Mouse (Mus musculus): ENCODE data around the gene Spink4. TPM values are rescaled to one million over a fixed set of nuclear protein-coding genes. Genes with fewer than 3 reads are reported as not detected.

Gene Spink4
- polyA plus RNA-seq, 1 experiment from 2014 or later = 12.1 TPM

GRCm38 (mm10) chr4:40943651-40944050, 23.8 kb downstream of the Spink4 start:
- H3K27ac ChIP-seq (replicated peaks in 1 of 2; ENCODE audit: control insufficient read depth in 1 of 2, insufficient read depth in 1 of 2, low read depth in 2 of 2, low read length in 2 of 2) = no peak overlapping the region
- 97% methylated on average over 5 of the region's 5 CpGs for WGBS
- ATAC-seq (ENCODE audit: insufficient number of reproducible peaks, insufficient read depth, low FRiP score, low read depth) = no peak
- H3K36me3 ChIP-seq (ENCODE audit: control insufficient read depth, insufficient read depth, low read length) = peaks cover 75% of the 10 kb centered on the region
- H3K27me3 ChIP-seq (ENCODE audit: control insufficient read depth, insufficient read depth, low read length) = no peaks in the 10 kb centered on the region
- peaks cover 8% of the 10 kb centered on the region for H3K9me3 ChIP-seq (ENCODE audit: control insufficient read depth, low read length)
- peaks cover 2 to 14% of the 10 kb centered on the region in 2 experiments; a peak in 3 of 4 replicates for H3K4me1 ChIP-seq (ENCODE audit: control insufficient read depth in 2 of 2, insufficient read depth in 2 of 2, low read length in 2 of 2)
- no peak overlapping the region for H3K4me3 ChIP-seq (ENCODE audit: control insufficient read depth in 1 of 2, insufficient read depth in 1 of 2, low read depth in 1 of 2, low read length in 2 of 2)
- no peak overlapping the region for H3K9ac ChIP-seq (ENCODE audit: low read length)
- no peak overlapping the region for H3K4me2 ChIP-seq (ENCODE audit: low read length)

GRCm38 (mm10) chr4:40946516-40947121, 26.8 kb downstream of the Spink4 start:
- no peak for ATAC-seq (ENCODE audit: insufficient number of reproducible peaks, insufficient read depth, low FRiP score, low read depth)
- Histone ChIP-seq H3K27ac (replicated peaks in 1 of 2; ENCODE audit: control insufficient read depth in 1 of 2, insufficient read depth in 1 of 2, low read depth in 2 of 2, low read length in 2 of 2) (no peak overlapping the region), H3K27me3 (ENCODE audit: control insufficient read depth, insufficient read depth, low read length) (no peaks in the 10 kb centered on the region), H3K4me3 (ENCODE audit: control insufficient read depth in 1 of 2, insufficient read depth in 1 of 2, low read depth in 1 of 2, low read length in 2 of 2) (peak overlapping the region; percentile 69 to 87; a peak in 3 of 4 replicates), H3K4me2 (ENCODE audit: low read length) (peak overlapping the region; percentile 82), H3K9ac (ENCODE audit: low read length) (peak overlapping the region; percentile 93), H3K4me1 (ENCODE audit: control insufficient read depth in 2 of 2, insufficient read depth in 2 of 2, low read length in 2 of 2) (peaks cover 2 to 24% of the 10 kb centered on the region in 2 experiments; a peak in 3 of 4 replicates), H3K36me3 (ENCODE audit: control insufficient read depth, insufficient read depth, low read length) (peaks cover 63% of the 10 kb centered on the region), H3K9me3 (ENCODE audit: control insufficient read depth, low read length) (no peaks in the 10 kb centered on the region)
- WGBS = 81% methylated on average over 7 of the region's 7 CpGs

- Histone ChIP-seq H3K4me3 (ENCODE audit: control insufficient read depth in 1 of 2, insufficient read depth in 1 of 2, low read depth in 1 of 2, low read length in 2 of 2) (peak overlapping the region; percentile 69 to 87), H3K9ac (ENCODE audit: low read length) (peak overlapping the region; percentile 93), H3K27ac (replicated peaks in 1 of 2; ENCODE audit: control insufficient read depth in 1 of 2, insufficient read depth in 1 of 2, low read depth in 2 of 2, low read length in 2 of 2) (peak overlapping the region; percentile 73 to 89), H3K27me3 (ENCODE audit: control insufficient read depth, insufficient read depth, low read length) (no peaks in the 10 kb centered on the region), H3K9me3 (ENCODE audit: control insufficient read depth, low read length) (no peaks in the 10 kb centered on the region), H3K4me2 (ENCODE audit: low read length) (peak overlapping the region; percentile 82), H3K4me1 (ENCODE audit: control insufficient read depth in 2 of 2, insufficient read depth in 2 of 2, low read length in 2 of 2) (peaks cover 2 to 24% of the 10 kb centered on the region in 2 experiments; a peak in 3 of 4 replicates), H3K36me3 (ENCODE audit: control insufficient read depth, insufficient read depth, low read length) (peaks cover 58% of the 10 kb centered on the region)
- ATAC-seq (ENCODE audit: insufficient number of reproducible peaks, insufficient read depth, low FRiP score, low read depth) = peak; percentile 19; the same call in 1 of the 2 replicates
- under 1% methylated on average over 40 of the region's 40 CpGs for WGBS
Observed at GRCm38 (mm10) chr4:40947565-40948159, 27.8 kb downstream of the Spink4 start.

- peak within 1 kb of the TSS; percentile 73 to 89 for H3K27ac ChIP-seq (replicated peaks in 1 of 2; ENCODE audit: control insufficient read depth in 1 of 2, insufficient read depth in 1 of 2, low read depth in 2 of 2, low read length in 2 of 2)
- peak; percentile 99 for ATAC-seq (ENCODE audit: insufficient number of reproducible peaks, insufficient read depth, low FRiP score, low read depth)
- H3K27me3 ChIP-seq (ENCODE audit: control insufficient read depth, insufficient read depth, low read length) = no peaks in the 10 kb centered on the region
- peaks cover 58% of the 10 kb centered on the region for H3K36me3 ChIP-seq (ENCODE audit: control insufficient read depth, insufficient read depth, low read length)
- WGBS = under 1% methylated on average over 50 of the region's 50 CpGs
- H3K9me3 ChIP-seq (ENCODE audit: control insufficient read depth, low read length) = no peaks in the 10 kb centered on the region
- peak within 1 kb of the TSS; percentile 74 to 87 for H3K4me3 ChIP-seq (ENCODE audit: control insufficient read depth in 1 of 2, insufficient read depth in 1 of 2, low read depth in 1 of 2, low read length in 2 of 2)
- H3K9ac ChIP-seq (ENCODE audit: low read length) = peak within 1 kb of the TSS; percentile 93
- H3K4me2 ChIP-seq (ENCODE audit: low read length) = peak within 1 kb of the TSS; percentile 90
- peaks cover 2 to 24% of the 10 kb centered on the region in 2 experiments; a peak in 3 of 4 replicates for H3K4me1 ChIP-seq (ENCODE audit: control insufficient read depth in 2 of 2, insufficient read depth in 2 of 2, low read length in 2 of 2)
Observed at GRCm38 (mm10) chr4:40948160-40948708, 28.4 kb downstream of the Spink4 start, which contains the start of the genes Bag1 and Chmp5. Gene Bag1, minus strand, starts transcription at chr4:40948294. Gene Chmp5, plus strand, starts transcription at chr4:40948407.

- Histone ChIP-seq H3K27ac (replicated peaks in 1 of 2; ENCODE audit: control insufficient read depth in 1 of 2, insufficient read depth in 1 of 2, low read depth in 2 of 2, low read length in 2 of 2) (no peak overlapping the region), H3K4me2 (ENCODE audit: low read length) (no peak overlapping the region), H3K9ac (ENCODE audit: low read length) (no peak overlapping the region), H3K4me1 (ENCODE audit: control insufficient read depth in 2 of 2, insufficient read depth in 2 of 2, low read length in 2 of 2) (peaks cover 0 to 10% of the 10 kb centered on the region in 2 experiments; a peak in 3 of 4 replicates), H3K4me3 (ENCODE audit: control insufficient read depth in 1 of 2, insufficient read depth in 1 of 2, low read depth in 1 of 2, low read length in 2 of 2) (no peak overlapping the region), H3K36me3 (ENCODE audit: control insufficient read depth, insufficient read depth, low read length) (peaks cover 76% of the 10 kb centered on the region), H3K27me3 (ENCODE audit: control insufficient read depth, insufficient read depth, low read length) (no peaks in the 10 kb centered on the region), H3K9me3 (ENCODE audit: control insufficient read depth, low read length) (no peaks in the 10 kb centered on the region)
- no peak for ATAC-seq (ENCODE audit: insufficient number of reproducible peaks, insufficient read depth, low FRiP score, low read depth)
- WGBS = 89% methylated on average over 1 of the region's 1 CpGs
Observed at GRCm38 (mm10) chr4:40953521-40953920, 33.7 kb downstream of the Spink4 start.

GRCm38 (mm10) chr4:40955942-40956341, 36.1 kb downstream of the Spink4 start:
- 62% methylated on average over 6 of the region's 6 CpGs for WGBS
- ATAC-seq (ENCODE audit: insufficient number of reproducible peaks, insufficient read depth, low FRiP score, low read depth) = no peak

GRCm38 (mm10) chr4:40963536-40963935, 43.7 kb downstream of the Spink4 start:
- no peak overlapping the region for H3K4me2 ChIP-seq (ENCODE audit: low read length)
- no peaks in the 10 kb centered on the region for H3K4me1 ChIP-seq (ENCODE audit: control insufficient read depth in 2 of 2, insufficient read depth in 2 of 2, low read length in 2 of 2)
- no peak for ATAC-seq (ENCODE audit: insufficient number of reproducible peaks, insufficient read depth, low FRiP score, low read depth)
- 87% methylated on average over 3 of the region's 3 CpGs for WGBS
- H3K36me3 ChIP-seq (ENCODE audit: control insufficient read depth, insufficient read depth, low read length) = peaks cover 88% of the 10 kb centered on the region
- H3K9me3 ChIP-seq (ENCODE audit: control insufficient read depth, low read length) = no peaks in the 10 kb centered on the region
- no peak overlapping the region for H3K9ac ChIP-seq (ENCODE audit: low read length)
- H3K27me3 ChIP-seq (ENCODE audit: control insufficient read depth, insufficient read depth, low read length) = no peaks in the 10 kb centered on the region
- H3K4me3 ChIP-seq (ENCODE audit: control insufficient read depth in 1 of 2, insufficient read depth in 1 of 2, low read depth in 1 of 2, low read length in 2 of 2) = no peak overlapping the region
- no peak overlapping the region for H3K27ac ChIP-seq (replicated peaks in 1 of 2; ENCODE audit: control insufficient read depth in 1 of 2, insufficient read depth in 1 of 2, low read depth in 2 of 2, low read length in 2 of 2)

More at GRCm38 (mm10) chr4:40955942-40956341, 36.1 kb downstream of the Spink4 start:
- H3K4me2 ChIP-seq (ENCODE audit: low read length) = no peak overlapping the region
- no peaks in the 10 kb centered on the region for H3K4me1 ChIP-seq (ENCODE audit: control insufficient read depth in 2 of 2, insufficient read depth in 2 of 2, low read length in 2 of 2)
- H3K27ac ChIP-seq (replicated peaks in 1 of 2; ENCODE audit: control insufficient read depth in 1 of 2, insufficient read depth in 1 of 2, low read depth in 2 of 2, low read length in 2 of 2) = no peak overlapping the region
- no peaks in the 10 kb centered on the region for H3K9me3 ChIP-seq (ENCODE audit: control insufficient read depth, low read length)
- no peak overlapping the region for H3K4me3 ChIP-seq (ENCODE audit: control insufficient read depth in 1 of 2, insufficient read depth in 1 of 2, low read depth in 1 of 2, low read length in 2 of 2)
- H3K36me3 ChIP-seq (ENCODE audit: control insufficient read depth, insufficient read depth, low read length) = peaks cover 90% of the 10 kb centered on the region
- H3K27me3 ChIP-seq (ENCODE audit: control insufficient read depth, insufficient read depth, low read length) = no peaks in the 10 kb centered on the region
- no peak overlapping the region for H3K9ac ChIP-seq (ENCODE audit: low read length)

All from heart, embryonic 14.5 days (tissue).